Mouse (Mus musculus) ovary, adult 18-20 months (tissue): Measurements from ENCODE around the gene Dnajc11.

ENCODE experiments used
- DNase-seq: peaks from one replicate; pipeline ENCODE4 v3.0.0; 2022; ENCODE audit warnings: low spot score, mixed read lengths

Dnajc11 gene

DNA sequence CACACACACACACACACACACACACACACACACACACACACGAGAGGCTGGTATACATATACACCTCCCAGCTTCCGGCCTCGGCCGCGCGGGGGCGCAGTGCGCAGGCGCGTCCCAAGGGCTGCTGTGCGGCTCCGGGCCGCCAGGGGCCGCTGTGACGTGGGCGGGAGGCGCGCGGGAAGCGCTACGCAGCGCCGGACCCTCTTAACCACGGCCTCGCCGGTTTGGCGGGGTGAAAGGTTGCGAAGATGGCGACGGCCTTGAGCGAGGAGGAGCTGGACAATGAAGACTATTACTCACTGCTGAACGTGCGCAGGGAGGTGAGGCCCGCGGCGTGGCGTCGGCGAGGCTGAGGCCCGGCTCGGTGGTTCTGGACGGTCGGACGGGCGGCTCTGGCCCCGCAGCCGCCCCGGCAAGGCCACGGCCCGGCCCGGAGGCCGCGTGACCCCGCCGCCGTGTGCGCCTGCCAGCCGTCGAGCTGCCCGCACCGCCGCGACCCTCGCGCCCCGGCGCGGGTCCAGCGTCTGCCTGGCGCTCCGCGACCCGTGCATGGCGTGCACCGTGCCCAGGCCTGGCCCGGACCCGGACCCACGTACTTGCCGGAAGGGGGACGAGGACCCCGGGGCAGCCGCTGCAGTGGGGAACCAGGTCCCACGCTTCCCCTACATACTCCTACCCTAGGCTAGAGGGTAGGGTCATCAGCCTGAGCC, at the start of gene Dnajc11:
Gene Dnajc11 (plus strand): TSS at position 187 of the 710 bp plus-strand sequence.
- DNase-seq = peak; percentile 85

DNA sequence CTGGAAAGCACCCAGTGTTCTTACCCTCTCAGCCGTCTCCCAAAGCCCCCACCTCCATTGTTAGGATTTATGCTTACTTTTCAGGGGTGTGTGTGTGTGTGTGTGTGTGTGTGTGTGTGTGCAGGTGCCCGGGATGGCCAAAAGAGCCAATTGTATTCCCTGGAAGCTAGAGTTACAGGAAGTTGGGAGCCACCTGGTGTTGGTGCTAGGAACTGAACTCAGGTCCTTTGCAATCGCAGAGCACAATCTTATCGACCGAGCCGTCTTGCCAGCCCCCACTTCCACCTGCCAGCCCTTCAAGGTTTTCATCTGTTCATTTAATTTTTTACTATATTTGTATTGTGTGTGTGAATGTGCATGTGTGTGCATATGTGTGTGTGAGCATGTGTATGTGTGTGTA, 40.2 kb upstream of the Dnajc11 start:
- DNase-seq = no peak

DNA sequence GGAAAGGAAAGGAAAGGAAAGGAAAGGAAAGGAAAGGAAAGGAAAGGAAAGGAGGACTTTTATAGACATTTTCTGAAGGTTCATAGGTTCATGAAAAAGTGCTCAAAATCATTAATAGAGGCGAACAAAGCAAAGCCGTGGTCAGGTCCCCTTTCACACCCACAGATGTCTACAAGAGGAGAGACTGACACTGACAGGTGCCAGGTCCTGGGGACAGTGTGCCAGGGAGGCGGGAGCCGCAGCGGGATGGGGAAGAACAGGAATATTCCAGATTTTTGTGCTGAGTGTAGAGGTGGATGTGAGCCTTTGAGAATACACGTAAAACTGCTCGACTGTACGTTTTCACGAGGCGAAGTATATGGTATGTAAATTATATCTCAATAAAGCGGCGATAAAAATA, 38.6 kb upstream of the Dnajc11 start:
- no peak for DNase-seq

DNA sequence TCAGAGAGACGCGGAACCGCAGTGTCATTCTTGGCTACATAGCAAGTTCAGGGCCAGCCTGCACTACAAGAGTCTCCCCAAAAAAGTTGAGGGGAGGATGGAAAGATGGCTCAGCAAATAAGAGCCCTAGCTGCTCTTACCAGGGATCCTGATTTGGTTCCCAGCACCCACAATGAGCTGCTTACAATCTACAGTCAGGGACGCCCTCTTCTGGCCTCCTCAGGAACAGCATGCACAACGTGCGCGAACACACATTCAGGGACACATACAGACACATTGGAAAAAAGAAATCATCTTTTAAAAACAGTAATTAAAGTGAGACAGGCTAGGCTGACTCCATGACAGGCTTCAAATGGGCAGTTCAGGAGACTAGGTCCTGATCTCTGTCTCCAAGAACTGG, 37.9 kb upstream of the Dnajc11 start:
- no peak for DNase-seq

DNA sequence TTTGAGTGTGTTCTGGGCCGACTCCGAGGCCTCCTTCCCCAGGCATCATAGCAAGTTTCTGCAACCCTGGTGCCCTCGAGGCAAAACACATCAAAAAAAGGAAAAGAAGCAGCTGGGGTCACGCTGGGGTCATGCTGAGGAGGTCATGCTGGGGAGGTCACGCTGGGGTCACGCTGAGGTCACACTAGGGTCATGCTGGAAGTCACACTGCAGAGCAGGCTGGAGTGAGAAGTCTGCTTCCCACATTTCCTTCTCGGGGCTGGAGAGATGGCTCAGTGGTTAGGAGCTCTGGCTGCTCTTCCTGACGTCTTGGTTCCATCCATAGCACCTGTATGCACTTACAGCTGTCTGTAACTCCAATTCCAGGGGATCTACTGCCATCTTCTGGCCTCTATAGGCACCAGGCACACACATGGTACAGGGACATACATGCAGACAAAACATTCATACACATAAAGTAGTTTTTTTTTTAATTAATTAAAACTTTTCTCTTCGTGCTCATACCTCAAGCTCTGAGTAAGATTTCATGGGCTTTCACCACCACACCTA, 36.3 kb upstream of the Dnajc11 start:
- DNase-seq = no peak

DNA sequence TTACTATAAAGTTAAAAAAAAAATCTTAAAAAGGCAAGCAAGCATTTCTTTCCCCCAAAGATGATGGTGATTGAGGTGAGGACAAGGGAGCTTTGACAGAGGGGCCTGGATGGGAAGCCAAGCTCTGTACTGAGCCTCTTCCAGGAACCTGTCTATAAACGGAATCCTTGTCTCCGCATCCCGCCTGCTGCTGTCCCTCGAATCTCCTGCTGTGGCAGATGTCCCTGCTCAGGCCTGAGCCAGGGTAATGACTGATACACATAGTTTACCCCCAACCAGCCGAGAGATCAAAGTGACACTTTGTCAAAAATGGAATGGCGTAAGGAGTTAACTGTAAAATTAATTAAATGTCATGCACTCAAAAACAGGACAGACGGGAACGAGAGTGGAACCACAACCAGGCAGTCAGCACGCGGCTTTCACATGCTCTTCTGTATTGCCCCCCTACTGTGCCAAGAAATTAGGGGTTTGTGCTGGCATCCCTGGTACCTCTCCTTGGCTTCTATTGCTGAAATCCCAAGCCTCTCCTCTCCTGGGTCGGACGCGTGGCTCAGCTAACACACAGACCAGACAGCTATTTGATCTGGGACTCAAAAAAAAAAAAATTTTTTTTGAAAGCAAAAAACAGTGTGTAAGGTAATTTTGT, 34.8 kb upstream of the Dnajc11 start:
- DNase-seq = no peak

DNA sequence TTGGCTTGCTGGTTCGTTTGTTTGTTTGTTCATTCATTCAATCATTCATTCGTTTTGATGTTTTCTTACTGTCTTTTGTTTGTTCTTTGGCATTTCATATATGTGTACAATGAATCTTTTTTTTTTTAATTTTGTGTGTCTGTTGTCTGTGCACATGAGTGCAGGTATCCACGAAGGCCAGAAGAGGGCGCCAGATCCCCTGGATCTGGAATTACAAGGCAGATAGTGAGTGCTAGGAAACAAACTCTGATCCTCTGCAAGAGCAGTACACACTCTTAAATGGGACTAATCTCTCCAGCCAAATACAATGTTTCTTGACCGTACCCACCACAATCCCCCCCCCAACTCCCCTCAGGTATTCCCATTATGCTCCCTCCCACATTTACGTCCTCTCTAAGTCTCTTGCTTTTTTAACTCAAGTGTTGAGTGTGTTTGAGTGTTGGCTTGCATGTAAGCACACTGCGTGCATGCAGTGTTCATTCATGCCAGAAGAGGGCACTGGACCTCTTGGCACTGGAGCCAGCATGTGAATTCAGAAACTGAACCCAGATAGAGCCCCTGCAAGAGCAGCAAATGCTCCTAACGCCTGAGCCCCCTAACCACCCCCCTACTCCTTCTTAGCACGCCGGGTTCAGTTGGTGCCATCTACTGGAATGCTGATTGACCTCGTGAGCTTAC, 33.6 kb upstream of the Dnajc11 start:
- no peak for DNase-seq

DNA sequence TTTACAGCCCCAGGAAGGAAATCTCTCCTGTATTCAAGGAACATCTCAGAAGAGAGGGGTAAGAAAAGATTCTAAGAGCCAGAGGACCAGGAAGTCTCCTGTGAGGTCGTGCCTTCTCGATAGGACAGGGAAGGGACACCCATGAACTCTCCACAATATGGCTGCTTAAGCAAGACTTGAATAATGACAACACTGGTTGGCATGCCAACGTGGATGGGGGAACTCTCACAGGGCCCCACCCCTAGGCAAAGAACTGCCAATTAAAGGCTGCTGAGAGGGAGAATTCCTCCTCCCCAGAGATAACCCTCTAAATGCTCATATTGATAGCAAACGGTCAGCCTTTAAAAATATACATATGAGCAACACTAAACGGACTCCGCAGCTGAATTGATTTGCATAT, 32.8 kb upstream of the Dnajc11 start:
- DNase-seq = no peak

DNA sequence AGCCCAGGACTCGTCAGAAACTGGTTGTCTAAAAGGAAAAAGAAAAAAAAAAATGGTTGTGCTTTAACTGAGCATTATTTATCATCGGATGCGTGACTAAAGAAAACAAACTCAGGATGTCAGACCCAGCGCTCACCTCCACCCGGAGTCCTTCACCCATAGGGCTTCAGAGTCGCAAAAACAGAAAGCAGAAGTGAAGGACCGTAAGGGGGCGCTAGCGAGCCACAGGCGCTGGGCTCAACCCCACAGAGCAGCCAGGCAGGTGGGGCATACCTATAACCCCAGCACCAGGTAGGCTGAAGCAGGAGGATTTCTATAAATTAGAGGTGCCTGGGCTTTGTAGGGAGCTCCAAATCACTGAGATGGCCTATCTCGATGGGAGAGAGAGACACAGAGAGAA, 32.1 kb upstream of the Dnajc11 start:
- no peak for DNase-seq

DNA sequence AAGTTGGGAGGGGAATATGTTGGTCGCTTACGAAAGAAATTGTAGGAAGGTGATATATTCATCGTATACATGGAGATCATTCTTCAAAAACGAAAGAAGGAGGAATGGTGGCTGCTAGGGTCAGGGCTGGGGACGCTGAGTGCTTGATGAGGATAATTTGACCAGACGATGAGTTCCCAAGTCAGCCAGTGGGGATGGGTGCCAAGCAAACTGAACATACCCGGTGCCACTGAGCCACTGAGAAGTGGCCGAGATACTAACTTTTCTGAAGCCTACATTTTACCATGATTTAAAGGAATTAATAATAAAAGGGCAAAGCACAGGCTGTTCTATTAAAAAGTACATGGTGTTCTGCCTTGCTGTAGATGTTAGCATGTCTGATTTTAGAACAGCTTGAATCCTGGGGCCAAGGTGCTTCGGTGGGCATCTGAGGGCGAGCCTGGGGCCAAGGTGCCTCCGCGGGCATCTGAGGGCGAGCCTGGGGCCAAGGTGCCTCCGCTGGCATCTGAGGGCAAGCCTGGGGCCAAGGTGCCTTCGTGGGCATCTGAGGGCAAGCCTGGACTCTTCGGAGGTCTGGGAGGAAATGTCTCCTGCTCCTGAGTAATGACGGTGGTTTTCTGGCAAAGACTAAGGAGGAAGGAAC, 31.3 kb upstream of the Dnajc11 start:
- no peak for DNase-seq

DNA sequence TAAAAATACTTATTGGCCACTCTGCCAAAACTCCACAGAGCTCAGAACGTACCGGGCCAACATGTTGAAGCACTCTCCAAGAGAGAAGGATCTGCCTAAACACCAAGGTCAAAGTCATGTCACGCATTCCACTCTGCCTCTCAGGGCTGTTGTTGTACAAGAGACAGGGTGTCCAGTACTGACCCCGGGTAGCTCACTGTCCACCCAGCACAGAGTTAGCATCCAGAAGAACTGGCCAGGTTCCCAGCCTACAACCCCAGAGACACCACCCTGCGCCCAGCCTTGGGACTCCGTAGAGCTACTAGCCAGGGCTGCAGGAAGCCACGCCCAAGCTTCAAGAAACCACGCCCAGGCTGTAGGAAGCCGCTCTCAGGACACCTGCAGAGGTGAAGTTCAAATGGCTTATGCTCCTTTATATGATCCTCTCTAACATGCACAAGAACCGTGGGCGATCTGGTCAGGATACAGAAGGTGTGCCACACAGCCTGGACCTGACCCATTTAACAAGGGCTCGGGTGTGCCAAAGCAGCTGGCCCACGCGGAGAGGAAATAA, 30.7 kb upstream of the Dnajc11 start:
- DNase-seq = peak; percentile 47

DNA sequence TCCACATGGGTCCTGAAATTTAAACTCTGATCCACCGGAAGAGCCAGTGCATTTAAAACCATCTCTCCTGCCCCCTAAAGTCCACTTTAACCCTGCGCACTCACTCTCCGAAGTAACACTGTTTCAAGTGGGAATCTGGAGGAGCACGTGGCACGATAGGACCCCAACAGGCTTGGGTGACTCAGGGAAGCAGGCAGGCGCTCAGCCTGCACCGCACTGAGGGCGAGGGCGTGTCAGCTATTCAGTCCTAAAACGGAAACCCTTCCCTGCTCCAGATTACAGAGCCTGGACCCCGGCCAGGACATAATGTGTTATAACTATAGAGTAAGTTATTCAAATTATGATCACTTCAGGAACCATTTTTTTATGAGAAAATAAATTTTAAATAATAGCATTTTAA, 29.4 kb upstream of the Dnajc11 start:
- no peak for DNase-seq

DNA sequence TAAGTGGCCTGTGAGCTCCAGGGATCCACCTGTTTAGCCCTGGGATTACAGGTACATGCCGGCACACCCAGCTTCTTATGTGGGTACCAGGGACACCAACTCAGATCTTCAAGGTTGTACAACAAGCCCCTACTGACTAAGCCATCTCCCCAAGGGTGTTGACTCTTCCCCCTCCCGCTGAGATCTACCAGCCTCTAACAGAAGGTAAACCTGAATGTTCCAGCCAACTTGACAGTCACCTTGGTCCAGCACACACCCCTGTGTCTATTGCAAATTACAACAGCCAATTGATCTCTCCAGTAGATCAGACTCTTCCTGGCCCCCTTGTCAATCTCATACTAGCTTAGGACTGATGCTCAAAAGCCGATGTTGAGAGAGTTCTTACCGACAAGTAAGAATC, 27.9 kb upstream of the Dnajc11 start:
- no peak for DNase-seq

DNA sequence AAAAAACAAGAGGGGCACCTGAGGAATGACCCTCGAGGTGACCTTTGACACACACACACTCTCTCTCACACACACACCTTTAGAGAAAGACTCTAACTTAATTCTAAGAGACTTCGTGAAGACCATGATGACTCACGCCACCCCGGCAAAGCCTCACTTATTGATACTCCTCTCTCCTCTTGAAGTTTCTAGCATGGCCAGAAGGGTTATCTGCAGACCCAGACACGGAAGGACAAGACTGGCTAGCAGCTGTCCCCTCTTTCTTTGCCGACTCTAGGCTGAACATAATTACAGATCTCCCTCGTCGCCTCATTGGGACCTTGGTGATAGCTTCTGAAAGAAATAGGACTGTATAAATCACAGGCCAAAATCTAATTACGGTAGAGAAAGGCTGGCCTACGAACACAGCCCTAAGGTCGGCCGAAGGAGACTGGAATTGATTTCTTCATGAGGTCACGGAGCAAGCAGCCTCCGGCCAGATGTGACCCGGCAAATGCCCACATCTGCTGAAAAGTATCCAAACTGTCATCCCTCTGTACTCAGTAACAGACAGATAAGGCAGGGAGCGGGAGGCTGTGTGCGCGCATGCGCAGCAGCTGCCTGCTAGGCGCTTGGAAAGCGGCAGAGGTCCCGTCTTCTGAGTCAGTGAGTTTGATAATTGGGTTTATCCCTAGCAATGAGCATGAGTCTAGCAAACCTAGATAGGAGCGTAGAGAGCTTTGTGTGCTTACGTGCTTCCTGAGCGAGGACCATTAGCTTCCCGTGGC, 25.7 kb upstream of the Dnajc11 start:
- peak; percentile 22 for DNase-seq

DNA sequence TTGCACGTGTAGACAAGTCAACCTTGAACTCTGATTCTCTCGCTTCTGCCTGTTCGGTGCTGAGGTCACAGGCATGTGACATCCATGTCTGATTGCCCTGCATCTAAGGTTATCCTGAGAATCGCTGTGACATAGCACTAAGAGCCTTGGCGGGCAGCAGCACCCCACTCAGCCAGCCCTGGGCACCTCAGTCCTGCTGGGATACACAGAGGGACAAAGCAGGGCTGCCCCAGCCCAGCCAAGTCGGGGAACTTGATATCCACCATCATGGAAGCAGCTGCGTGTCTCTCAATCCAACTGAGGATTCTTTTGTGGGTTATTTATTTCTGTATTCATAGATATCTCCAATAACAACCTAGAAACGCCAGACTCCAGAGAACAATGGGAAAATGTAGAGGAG, 24.7 kb upstream of the Dnajc11 start:
- DNase-seq = no peak

DNA sequence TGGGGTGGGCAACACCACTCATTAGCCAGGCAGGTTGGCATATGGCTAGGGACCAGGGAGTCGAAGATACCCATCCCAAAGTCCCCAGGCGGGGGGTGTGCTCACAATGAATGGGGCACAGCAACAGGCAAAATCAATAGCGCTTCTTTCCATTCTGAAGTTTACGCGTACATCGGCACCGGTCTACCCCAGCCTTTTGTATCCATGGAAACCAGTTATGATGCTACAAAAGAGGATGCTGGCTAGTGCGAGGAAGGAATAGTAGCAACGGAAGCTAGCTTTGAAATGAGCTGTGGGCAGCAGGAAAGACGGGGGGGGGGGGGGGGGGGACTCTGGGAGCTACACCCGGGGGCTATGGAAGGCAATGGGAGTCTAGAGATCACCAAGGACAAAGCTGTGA, 17.2 kb upstream of the Dnajc11 start:
- DNase-seq = no peak

DNA sequence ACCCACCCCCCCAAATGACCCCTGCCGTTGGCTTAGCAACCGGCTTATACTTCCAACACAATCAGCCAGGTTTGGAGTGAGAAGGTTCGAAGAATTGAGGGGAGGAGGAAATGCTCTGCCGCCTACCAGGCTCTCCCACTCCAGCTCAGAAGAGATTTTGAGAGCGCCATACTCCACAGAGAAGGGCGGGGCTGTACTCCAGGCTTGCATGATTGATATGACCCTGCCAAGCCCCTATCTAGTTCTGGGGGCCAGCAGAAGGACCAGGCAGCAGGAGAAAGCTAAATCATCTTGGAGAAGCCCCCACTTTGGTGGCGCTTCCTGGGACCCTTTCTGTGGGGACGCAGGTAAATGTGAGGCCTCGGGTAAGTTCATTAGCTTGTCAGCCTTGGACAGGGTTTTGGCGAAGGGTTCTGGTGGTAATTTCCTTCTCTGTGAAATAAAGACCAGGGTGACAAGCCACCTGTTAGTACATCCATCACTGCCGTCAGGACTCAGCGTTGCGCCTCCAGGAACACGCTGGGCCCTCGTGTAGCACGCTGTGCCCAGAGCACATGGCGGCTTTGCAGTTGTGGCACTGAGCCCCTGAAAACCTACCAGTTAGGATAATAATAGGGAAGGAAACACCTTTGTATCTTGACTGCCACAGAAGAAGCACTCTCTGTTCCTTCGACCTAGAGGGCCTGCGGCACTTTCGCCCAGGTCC, 14.2 kb upstream of the Dnajc11 start:
- no peak for DNase-seq

DNA sequence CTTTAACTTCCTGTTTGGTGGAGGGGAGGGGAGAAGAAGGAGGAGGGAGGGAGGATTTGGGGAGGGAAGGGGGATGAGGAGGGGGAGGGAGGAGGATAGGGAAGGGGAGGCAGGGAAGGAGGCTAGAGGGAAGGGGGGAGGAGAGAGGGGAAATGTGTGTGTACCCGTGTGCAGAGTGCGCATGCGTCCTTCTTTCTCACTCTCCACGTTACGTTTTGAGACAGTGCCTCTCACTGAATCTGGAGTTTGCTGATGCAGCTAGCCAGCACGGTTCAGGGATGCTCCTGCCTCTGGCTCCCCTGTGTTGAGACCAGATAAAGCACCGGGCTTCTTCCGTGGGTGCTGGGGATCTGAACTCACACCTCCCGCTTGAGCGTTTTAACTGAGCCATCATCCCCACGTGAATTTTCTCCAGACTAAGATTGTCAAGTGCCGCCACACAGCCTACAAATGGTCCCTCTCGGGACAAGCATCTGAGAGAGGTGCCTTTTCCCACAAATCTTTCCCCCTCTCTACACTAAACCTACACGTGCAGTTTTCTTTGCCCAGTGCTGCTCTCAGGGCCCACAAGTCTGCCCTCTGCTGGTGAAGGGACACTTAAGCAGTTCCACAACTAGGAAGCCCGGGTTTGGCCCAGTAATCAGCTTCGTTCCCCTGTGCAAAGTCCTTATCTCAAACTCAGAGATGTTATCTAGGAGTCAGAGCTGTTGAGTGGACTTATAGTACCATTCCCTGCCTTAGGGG, 13.4 kb upstream of the Dnajc11 start:
- DNase-seq = no peak

DNA sequence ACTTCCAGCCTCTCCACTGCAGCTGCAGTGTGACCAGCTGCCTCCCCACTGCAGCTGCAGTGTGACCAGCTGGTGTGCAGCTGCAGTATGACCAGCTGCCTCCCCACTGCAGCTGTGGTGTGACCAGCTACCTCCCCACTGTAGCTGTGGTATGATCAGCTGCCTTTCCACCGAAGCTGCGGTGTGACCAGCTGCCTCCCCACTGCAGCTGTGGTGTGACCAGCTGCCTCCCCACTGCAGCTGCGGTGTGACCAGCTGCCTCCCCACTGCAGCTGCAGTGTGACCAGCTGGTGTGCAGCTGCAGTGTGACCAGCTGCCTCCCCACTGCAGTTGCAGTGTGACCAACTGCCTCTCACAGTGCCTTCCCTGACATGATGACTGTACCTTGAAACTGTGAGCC, 11.4 kb upstream of the Dnajc11 start:
- DNase-seq = no peak
